Mouse (Mus musculus): ENCODE data around the gene Itga4. TPM values are rescaled to one million over a fixed set of nuclear protein-coding genes. Genes with fewer than 3 reads are reported as not detected.

Gene Itga4
- polyA plus RNA-seq (2015; fragmentation: Nextera tagmentation; extraction: Ambion mirVana): 3.6 and 3.7 TPM in 2 replicates

GRCm38 (mm10) chr2:79255192-79256000, at the start of gene Itga4:
Itga4 (plus strand) TSS chr2:79255426.

Other genes with a start within 250 kb of the Itga4 start
- not detected in 2 replicates for gene Neurod1, start 201.3 kb downstream of the Itga4 start, polyA plus RNA-seq (2015; fragmentation: Nextera tagmentation; extraction: Ambion mirVana)
- gene Cerkl, start 201.4 kb downstream of the Itga4 start, polyA plus RNA-seq (2015; fragmentation: Nextera tagmentation; extraction: Ambion mirVana): 0.15 and 0.50 TPM in 2 replicates